9 mouse cellular contexts compared by ENCODE assay signal in genomic region chr8:107164251-107164773, GRCm38 (mm10). TPM values are rescaled to one million over a fixed set of nuclear protein-coding genes. Genes with fewer than 3 reads are reported as not detected.
DNase-seq lines count a peak whose midpoint lies in the region; ATAC-seq lines count a peak whose summit lies in the region.
"Had no signal": no experiment of that assay in that cellular context is flagged by ENCODE, and none has a peak within 500 bp of the region (broad histone marks: within the 10 kb centered on the region; RNA-seq: fewer than 3 reads in every experiment).

No protein-coding gene starts in this region.

- no peaks in the 10 kb centered on the region for H3K27me3 ChIP-seq in limb, embryonic 12.5 days
- H3K27me3 ChIP-seq in limb, embryonic 10.5 days (ENCODE audit: low read depth, poor library complexity, severe bottlenecking): no peaks in the 10 kb centered on the region
- no peaks in the 10 kb centered on the region for H3K27me3 ChIP-seq in embryonic facial prominence, embryonic 15.5 days
- no peaks in the 10 kb centered on the region for H3K27me3 ChIP-seq in liver, embryonic 12.5 days (replicated peaks)
- H3K27me3 ChIP-seq: embryonic facial prominence, embryonic 12.5 days; Patski had no signal

- WGBS in limb, embryonic 12.5 days: 89% methylated on average over 7 of the region's 7 CpGs
- 93% methylated on average over 7 of the region's 7 CpGs for WGBS in limb, embryonic 10.5 days
- 79% methylated on average over 7 of the region's 7 CpGs for WGBS in embryonic facial prominence, embryonic 15.5 days
- 66% methylated on average over 7 of the region's 7 CpGs for WGBS in liver, embryonic 12.5 days (ENCODE audit: insufficient replicate concordance)

- H3K9me3 ChIP-seq in limb, embryonic 12.5 days: no peaks in the 10 kb centered on the region
- no peaks in the 10 kb centered on the region for H3K9me3 ChIP-seq in limb, embryonic 10.5 days (replicated peaks)
- H3K9me3 ChIP-seq in embryonic facial prominence, embryonic 15.5 days (replicated peaks): no peaks in the 10 kb centered on the region
- H3K9me3 ChIP-seq in liver, embryonic 12.5 days (replicated peaks): no peaks in the 10 kb centered on the region
- H3K9me3 ChIP-seq: embryonic facial prominence, embryonic 12.5 days had no signal

- H3K4me1 ChIP-seq in limb, embryonic 12.5 days (replicated peaks): no peaks in the 10 kb centered on the region
- H3K4me1 ChIP-seq in limb, embryonic 10.5 days: no peaks in the 10 kb centered on the region
- H3K4me1 ChIP-seq in embryonic facial prominence, embryonic 15.5 days: no peaks in the 10 kb centered on the region
- peaks cover 7% of the 10 kb centered on the region; the same call in 1 of the 2 replicates for H3K4me1 ChIP-seq in liver, embryonic 12.5 days
- H3K4me1 ChIP-seq: embryonic facial prominence, embryonic 12.5 days had no signal

- DNase-seq in limb, embryonic 10.5 days (ENCODE audit: low spot score): no peak
- DNase-seq in thymus, postnatal 10 days (ENCODE audit: low spot score in 2 of 2): peak; percentile 34 to 48
- DNase-seq in retina, embryonic 14.5 days (ENCODE audit: low spot score): no peak
- DNase-seq in Muller cell, postnatal 12 days (ENCODE audit: inconsistent ontology term): no peak

- peak overlapping the region; percentile 59 for H3K27ac ChIP-seq in limb, embryonic 12.5 days
- no peak overlapping the region for H3K27ac ChIP-seq in limb, embryonic 10.5 days
- peak overlapping the region; percentile 40; the same call in 1 of the 2 replicates for H3K27ac ChIP-seq in embryonic facial prominence, embryonic 15.5 days (replicated peaks)
- 0 out of 2 replicates have a peak overlapping the region, but pooled peaks have one; percentile 37 for H3K27ac ChIP-seq in liver, embryonic 12.5 days
- H3K27ac ChIP-seq: embryonic facial prominence, embryonic 12.5 days had no signal

- no peak for ATAC-seq in limb, embryonic 12.5 days (ENCODE audit: insufficient number of reproducible peaks, insufficient read depth, low FRiP score, low TSS enrichment, low read depth)
- ATAC-seq in embryonic facial prominence, embryonic 15.5 days (ENCODE audit: insufficient number of reproducible peaks, low FRiP score, low TSS enrichment, low read depth): no peak
- ATAC-seq in liver, embryonic 12.5 days: peak; percentile 51; the same call in 1 of the 2 replicates
- ATAC-seq: Patski had no signal

- no peak overlapping the region for H3K4me3 ChIP-seq in limb, embryonic 12.5 days (replicated peaks)
- no peak overlapping the region for H3K4me3 ChIP-seq in limb, embryonic 10.5 days
- no peak overlapping the region for H3K4me3 ChIP-seq in embryonic facial prominence, embryonic 15.5 days (replicated peaks)
- H3K4me3 ChIP-seq in liver, embryonic 12.5 days: no peak overlapping the region
- H3K4me3 ChIP-seq: embryonic facial prominence, embryonic 12.5 days had no signal

- no peak overlapping the region for H3K9ac ChIP-seq in limb, embryonic 12.5 days (replicated peaks)
- H3K9ac ChIP-seq in embryonic facial prominence, embryonic 15.5 days: no peak overlapping the region
- 0 out of 2 replicates have a peak overlapping the region, but pooled peaks have one; percentile 12 for H3K9ac ChIP-seq in liver, embryonic 12.5 days
- H3K9ac ChIP-seq: embryonic facial prominence, embryonic 12.5 days had no signal

- no peak overlapping the region for H3K4me2 ChIP-seq in limb, embryonic 12.5 days
- no peak overlapping the region for H3K4me2 ChIP-seq in embryonic facial prominence, embryonic 15.5 days (replicated peaks)
- H3K4me2 ChIP-seq in liver, embryonic 12.5 days: no peak overlapping the region
- H3K4me2 ChIP-seq: embryonic facial prominence, embryonic 12.5 days had no signal

- peaks cover 62% of the 10 kb centered on the region for H3K36me3 ChIP-seq in limb, embryonic 12.5 days
- H3K36me3 ChIP-seq in limb, embryonic 10.5 days: peaks cover 91% of the 10 kb centered on the region
- H3K36me3 ChIP-seq in embryonic facial prominence, embryonic 15.5 days: peaks cover 36% of the 10 kb centered on the region
- peaks cover 74% of the 10 kb centered on the region for H3K36me3 ChIP-seq in liver, embryonic 12.5 days

RNA-seq across cellular contexts. Expression of gene Cyb5b, which starts 13.9 kb away (rescaled TPM):
- 96.6 and 101 TPM in 2 replicates for polyA plus RNA-seq in limb, embryonic 12.5 days (2016; fragmentation: Nextera tagmentation; extraction: Ambion mirVana)
- polyA plus RNA-seq in limb, embryonic 10.5 days (2016; fragmentation: Nextera tagmentation; extraction: Ambion mirVana): 126 and 128 TPM in 2 replicates
- polyA plus RNA-seq in embryonic facial prominence, embryonic 15.5 days (2015; fragmentation: Nextera tagmentation; extraction: Ambion mirVana): 66.7 and 67.5 TPM in 2 replicates
- polyA plus RNA-seq in liver, embryonic 12.5 days (2016; fragmentation: Nextera tagmentation; extraction: Ambion mirVana): 51.8 and 52.5 TPM in 2 replicates

Comparison
In these comparisons a context has a peak if more than half of its experiments do, and no peak if none do; other contexts are left out.
1. DNase-seq: peak in thymus, postnatal 10 days (2 of 2); none in limb, embryonic 10.5 days (single experiment), retina, embryonic 14.5 days (single experiment) and Muller cell, postnatal 12 days (single experiment).